Mouse (Mus musculus) E14TG2a.4 (cell line): ENCODE data around the gene Rpl36-ps4.

Experiments
- H3K27me3 ChIP-seq: 2 replicates; pipeline ENCODE4 v1.6.1; 2014; ENCODE audit warnings: low read length, control low read depth; ENCODE audit not compliant: insufficient read depth
- H3K36me3 ChIP-seq: 2 replicates; pipeline ENCODE4 v1.6.1; 2014; ENCODE audit warnings: low read length, control low read depth; ENCODE audit not compliant: insufficient read depth
- H3K4me1 ChIP-seq: replicated peaks from 2 replicates; pipeline ENCODE4 v1.6.1; 2014; ENCODE audit warnings: low read depth, low read length, control low read depth
- H3K4me3 ChIP-seq: replicated peaks from 2 replicates; pipeline ENCODE4 v1.5.1; 2014; ENCODE audit warnings: mild to moderate bottlenecking, low read length
- H3K9me3 ChIP-seq: 2 replicates; pipeline ENCODE4 v1.6.1; 2014; ENCODE audit warnings: low read length, control low read depth
- CTCF ChIP-seq: conservative IDR thresholded peaks from 2 replicates; pipeline ENCODE4 v1.5.1; 2014; ENCODE audit warnings: low read length
- NANOG ChIP-seq: IDR thresholded peaks from 2 replicates; pipeline ENCODE4 v1.6.1; 2014; ENCODE audit warnings: borderline replicate concordance, low read length, mixed read lengths
- POU5F1 ChIP-seq: IDR thresholded peaks from 2 replicates; pipeline ENCODE4 v1.6.1; 2014; ENCODE audit warnings: low read length, borderline replicate concordance

Gene Rpl36-ps4

DNA sequence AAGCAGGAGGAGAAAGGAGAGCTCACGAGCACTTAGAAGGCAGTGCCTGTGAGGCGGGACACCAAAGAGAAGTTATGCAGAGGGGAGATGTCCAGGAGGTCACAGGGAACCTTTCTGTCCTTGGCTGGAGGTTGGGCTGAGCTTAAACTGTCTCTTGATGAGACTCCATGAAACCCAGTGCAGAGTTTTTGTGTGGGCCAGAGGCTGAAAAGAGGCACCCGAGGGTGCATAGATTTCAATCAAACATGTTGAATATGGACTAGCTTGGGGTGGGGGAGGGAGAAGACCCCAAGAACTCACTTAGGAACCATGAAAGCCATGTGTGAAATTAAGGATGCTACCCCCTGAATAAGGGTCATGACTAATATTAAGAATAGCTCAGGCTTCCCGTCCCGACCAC, at the start of gene Rpl36-ps4:
Rpl36-ps4 (plus strand) TSS at position 301 of the 400 bp plus-strand sequence.
- TF ChIP-seq NANOG (no peak), CTCF (no peak), POU5F1 (no peak)
- Histone ChIP-seq H3K4me1 (peaks cover 7% of the 10 kb centered on the region), H3K27me3 (peaks cover 2% of the 10 kb centered on the region; the same call in 1 of the 2 replicates), H3K4me3 (0 out of 2 replicates have a peak within 1 kb of the TSS, but pooled peaks have one; percentile 13), H3K9me3 (no peaks in the 10 kb centered on the region), H3K36me3 (no peaks in the 10 kb centered on the region)

DNA sequence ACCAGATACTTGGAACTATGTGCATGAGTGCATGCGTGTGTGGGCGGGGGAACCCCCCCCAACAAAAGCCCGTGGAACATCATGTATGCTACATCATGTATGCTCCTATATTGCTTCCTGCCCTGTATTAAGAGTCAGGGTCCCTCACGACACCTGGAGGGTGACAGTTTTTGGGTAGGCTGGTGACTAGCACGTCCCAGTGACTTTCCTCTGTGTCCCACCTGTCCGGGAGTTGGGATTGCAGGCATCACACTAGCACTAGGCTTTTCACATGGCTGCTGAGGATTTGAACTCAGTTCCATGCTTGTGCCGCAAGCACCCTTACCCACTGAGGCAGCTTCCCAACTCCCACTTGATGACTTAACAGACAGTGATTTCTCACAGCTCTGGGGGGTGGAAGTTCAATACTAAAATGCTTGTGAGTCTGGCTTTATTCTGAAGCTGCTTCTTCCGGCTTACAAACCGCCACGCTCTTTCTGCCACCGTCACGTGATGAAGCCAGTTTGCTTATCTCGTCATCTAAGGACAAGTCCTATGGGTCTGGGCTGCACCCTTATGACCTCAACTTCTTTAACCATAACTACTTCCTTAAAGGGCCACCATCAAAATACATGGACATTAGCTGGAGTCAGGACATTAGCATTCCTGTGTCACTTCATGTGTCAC, 49.2 kb upstream of the Rpl36-ps4 start:
- H3K27me3 ChIP-seq, result peaks cover 11% of the 10 kb centered on the region
- H3K4me3 ChIP-seq, result no peak overlapping the region
- TF ChIP-seq CTCF (no peak), NANOG (no peak)
- no peaks in the 10 kb centered on the region for H3K36me3 ChIP-seq
- H3K4me1 ChIP-seq, result peaks cover 20% of the 10 kb centered on the region
- no peaks in the 10 kb centered on the region for H3K9me3 ChIP-seq

DNA sequence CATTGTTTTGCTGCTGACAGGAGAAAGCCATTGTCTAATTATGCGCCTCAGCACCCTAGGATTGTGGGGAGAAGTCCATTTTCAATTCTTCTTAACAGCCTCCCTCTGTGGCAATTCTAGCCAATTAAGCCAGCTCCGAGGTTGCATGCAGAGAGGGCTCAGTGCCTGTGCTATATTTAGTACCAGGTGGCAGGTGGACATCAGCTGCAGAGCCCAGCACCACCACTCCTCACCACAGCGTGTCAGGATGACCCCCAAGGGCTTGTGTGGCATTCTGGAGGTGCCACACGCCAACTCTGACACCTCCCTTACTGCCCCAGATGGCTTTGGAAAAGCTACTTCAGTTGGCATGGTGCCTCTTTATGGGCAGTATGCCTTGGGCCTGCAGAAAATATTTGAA, 48.5 kb upstream of the Rpl36-ps4 start:
- no peak overlapping the region for H3K4me3 ChIP-seq
- no peaks in the 10 kb centered on the region for H3K36me3 ChIP-seq
- H3K27me3 ChIP-seq, result peaks cover 5% of the 10 kb centered on the region; the same call in 1 of the 2 replicates
- peaks cover 23% of the 10 kb centered on the region for H3K4me1 ChIP-seq
- TF ChIP-seq CTCF, result no peak
- no peaks in the 10 kb centered on the region for H3K9me3 ChIP-seq

DNA sequence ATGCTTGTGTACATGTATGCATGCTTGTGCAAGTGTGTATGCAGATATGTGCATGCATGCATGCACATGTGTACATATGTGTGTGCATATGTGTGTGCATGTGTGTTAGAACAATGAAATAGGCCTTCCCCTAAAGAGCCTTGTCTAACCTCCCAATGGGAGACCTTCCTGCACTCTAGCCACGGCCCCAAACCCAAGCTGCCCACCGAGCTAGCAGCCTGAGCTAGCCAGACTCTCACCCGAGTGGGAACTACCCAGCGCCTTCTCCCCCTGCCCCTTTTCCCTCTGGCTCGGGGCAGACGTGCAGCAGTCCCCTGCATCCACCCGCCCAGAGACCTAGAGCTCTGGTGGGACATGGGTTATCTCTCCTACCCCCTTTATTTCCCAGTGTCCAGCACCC, 47.3 kb upstream of the Rpl36-ps4 start:
- no peaks in the 10 kb centered on the region for H3K27me3 ChIP-seq
- H3K4me3 ChIP-seq, result no peak overlapping the region
- TF ChIP-seq POU5F1, result no peak
- TF ChIP-seq CTCF, result no peak
- no peak for TF ChIP-seq NANOG
- H3K9me3 ChIP-seq, result no peaks in the 10 kb centered on the region
- H3K4me1 ChIP-seq, result peaks cover 28% of the 10 kb centered on the region
- H3K36me3 ChIP-seq, result no peaks in the 10 kb centered on the region

DNA sequence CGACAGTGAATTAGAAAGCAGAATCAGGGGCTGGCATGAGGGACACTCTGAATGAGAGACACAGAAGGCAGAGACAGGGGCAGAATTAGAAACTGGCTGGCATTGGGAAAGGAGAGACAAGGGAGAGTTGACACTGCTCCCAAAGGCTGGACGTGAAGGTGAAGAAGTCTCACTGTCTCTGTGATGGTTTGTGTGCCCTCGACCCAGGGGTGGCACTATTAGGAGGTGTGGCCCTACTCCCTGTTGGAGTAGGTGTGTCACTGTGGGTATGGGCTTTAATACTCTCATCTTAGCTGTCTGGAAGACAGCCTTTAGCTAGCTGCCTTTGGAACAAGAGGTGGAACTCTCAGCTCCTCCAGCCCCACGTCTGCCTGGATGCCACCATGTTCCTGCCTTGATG, 46.8 kb upstream of the Rpl36-ps4 start:
- H3K4me3 ChIP-seq, result no peak overlapping the region
- no peaks in the 10 kb centered on the region for H3K9me3 ChIP-seq
- H3K4me1 ChIP-seq, result peaks cover 32% of the 10 kb centered on the region
- no peaks in the 10 kb centered on the region for H3K27me3 ChIP-seq
- no peak for TF ChIP-seq CTCF
- TF ChIP-seq POU5F1, result no peak
- TF ChIP-seq NANOG, result no peak
- H3K36me3 ChIP-seq, result no peaks in the 10 kb centered on the region

DNA sequence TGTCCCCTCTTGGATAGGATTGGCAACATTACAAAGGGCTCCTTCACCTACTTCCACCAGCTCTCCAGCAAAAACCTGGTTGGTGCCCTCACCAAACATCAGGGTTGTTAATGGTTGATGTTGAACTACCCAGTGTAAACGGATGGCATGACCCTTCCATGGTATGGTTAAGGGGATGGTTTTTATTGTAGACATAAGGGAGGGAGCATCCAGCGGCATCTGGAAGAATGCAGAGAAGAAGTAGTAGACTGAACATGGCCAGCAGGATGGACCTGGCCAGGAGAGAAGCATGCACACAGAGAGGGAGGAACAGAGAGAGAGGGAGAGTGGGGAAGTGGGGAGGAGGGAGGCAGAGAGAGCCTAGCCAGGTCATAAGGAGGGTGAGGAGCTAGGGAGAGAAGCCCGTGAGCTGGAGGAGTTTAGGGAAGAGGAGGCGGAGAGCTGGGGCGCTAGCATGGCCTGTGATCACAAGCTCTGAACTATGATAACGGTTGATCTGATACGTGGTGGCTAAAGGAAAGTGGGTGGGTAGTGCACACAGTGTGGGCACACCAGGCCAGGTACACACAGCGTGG, 45.3 kb upstream of the Rpl36-ps4 start:
- Histone ChIP-seq H3K27me3 (no peaks in the 10 kb centered on the region), H3K9me3 (no peaks in the 10 kb centered on the region), H3K4me1 (peaks cover 41% of the 10 kb centered on the region), H3K4me3 (no peak overlapping the region), H3K36me3 (no peaks in the 10 kb centered on the region)
- no peak for TF ChIP-seq NANOG

DNA sequence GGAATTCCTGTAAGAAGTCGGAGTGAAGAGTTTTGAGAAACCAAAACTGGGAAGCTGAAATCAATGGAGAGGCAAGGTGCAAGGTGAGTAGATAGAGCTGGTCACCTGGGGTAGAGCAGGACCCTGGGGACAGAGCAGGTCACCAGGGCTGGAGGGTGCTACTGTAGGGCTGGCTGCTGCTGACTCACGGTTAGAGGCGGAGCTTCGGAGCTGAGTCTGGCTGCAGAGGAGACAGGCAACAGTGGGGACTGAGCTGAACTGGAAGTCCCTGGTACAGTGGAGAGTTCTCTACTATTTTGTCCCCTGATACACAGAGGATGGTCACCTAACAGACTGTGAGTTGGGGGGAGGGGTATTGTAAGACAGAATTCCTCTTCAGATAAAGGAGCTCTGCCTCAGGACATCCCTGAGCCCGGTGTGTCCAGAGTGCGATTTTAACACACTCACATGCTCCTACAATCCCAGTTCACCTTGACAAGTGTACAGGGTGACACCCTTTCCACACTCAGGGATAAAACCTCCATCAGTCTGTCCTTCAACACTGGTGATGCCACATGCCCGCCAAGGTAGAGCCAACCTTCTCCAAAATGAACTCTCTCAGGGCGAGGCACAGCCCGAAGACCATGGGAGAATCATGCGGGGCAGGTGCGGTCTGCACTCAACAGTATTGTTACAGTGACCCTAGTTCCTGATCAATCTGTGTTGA, 44.3 kb upstream of the Rpl36-ps4 start:
- no peaks in the 10 kb centered on the region for H3K27me3 ChIP-seq
- no peak for TF ChIP-seq NANOG
- no peak for TF ChIP-seq CTCF
- no peak for TF ChIP-seq POU5F1
- H3K9me3 ChIP-seq, result no peaks in the 10 kb centered on the region
- no peaks in the 10 kb centered on the region for H3K36me3 ChIP-seq
- H3K4me3 ChIP-seq, result 0 out of 2 replicates have a peak overlapping the region, but pooled peaks have one; percentile 60
- H3K4me1 ChIP-seq, result peaks cover 41% of the 10 kb centered on the region

DNA sequence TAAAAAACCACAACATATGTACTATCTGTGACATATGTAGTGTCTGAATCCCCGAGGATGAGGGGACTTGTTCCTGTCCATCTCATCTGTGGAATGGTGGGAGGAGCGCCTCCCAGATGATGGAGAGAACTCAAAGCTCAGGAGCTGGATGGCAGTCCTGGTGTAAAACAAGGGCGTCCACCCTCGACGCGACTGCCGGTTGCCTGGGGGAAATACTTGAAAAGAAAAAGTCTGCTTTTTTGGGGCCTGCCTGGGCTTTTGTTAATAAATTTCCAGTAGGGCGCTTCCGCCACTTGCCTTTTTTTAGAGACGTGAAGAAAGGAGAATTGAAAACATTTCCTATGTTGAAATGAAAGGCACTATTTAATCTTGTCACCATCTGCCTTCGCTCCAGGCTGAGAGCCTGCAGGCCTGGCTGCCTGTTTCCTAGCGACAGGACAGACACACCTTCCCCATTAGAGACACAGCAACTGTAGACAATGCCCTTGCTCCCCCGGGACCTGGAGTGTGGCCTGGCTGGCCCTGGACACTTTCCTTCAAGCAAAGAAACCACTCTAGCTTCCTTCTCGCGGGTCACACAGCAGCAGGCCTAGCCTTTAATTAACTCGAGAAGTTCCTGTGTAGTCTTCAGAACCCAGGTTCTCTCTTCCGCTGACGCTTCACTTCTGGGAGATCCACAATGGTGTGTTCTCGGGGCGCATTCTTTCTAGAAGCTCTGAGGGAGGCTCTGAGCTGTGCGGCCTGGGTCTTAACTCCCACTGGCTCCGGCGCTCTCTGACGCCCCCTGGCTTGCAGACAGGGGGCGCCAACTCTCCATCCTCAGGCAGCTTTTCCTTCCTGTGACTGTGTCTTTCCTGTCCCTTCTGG, 43.3 kb upstream of the Rpl36-ps4 start:
- H3K4me1 ChIP-seq, result peaks cover 41% of the 10 kb centered on the region
- H3K4me3 ChIP-seq, result peak overlapping the region; percentile 60
- no peaks in the 10 kb centered on the region for H3K9me3 ChIP-seq
- H3K27me3 ChIP-seq, result no peaks in the 10 kb centered on the region
- peak; percentile 86 for TF ChIP-seq CTCF
- TF ChIP-seq POU5F1, result no peak
- TF ChIP-seq NANOG, result no peak
- H3K36me3 ChIP-seq, result no peaks in the 10 kb centered on the region
